Mouse (Mus musculus) small intestine, adult 2 months (tissue): Measurements from ENCODE around the gene Wnt10b. TPM values are rescaled to one million over a fixed set of nuclear protein-coding genes. Genes with fewer than 3 reads are reported as not detected.

ENCODE experiments used
- H3K27ac ChIP-seq: fragments of 200-500 bp; 2 replicates; pipeline ENCODE4 v1.5.1; 2012; ENCODE audit warnings: low read depth, low read length, control low read depth, inconsistent platforms; ENCODE audit not compliant: insufficient read depth
- H3K27me3 ChIP-seq: fragments of 200-500 bp; 2 replicates; pipeline ENCODE4 v1.6.1; 2012; ENCODE audit warnings: mild to moderate bottlenecking, moderate library complexity, low read length, inconsistent platforms; ENCODE audit not compliant: control insufficient read depth, insufficient read depth
- H3K36me3 ChIP-seq: fragments of 200-500 bp; 2 replicates; pipeline ENCODE4 v1.6.1; 2012; ENCODE audit warnings: mild to moderate bottlenecking, low read length, control low read depth, inconsistent platforms; ENCODE audit not compliant: control insufficient read depth, insufficient read depth
- H3K4me1 ChIP-seq: fragments of 200-500 bp; 2 replicates; pipeline ENCODE4 v1.6.1; 2012; ENCODE audit warnings: low read length, inconsistent platforms, mixed read lengths; ENCODE audit not compliant: control insufficient read depth, insufficient read depth, insufficient read length
- H3K4me3 ChIP-seq: fragments of 200-500 bp; 2 replicates; pipeline ENCODE4 v1.5.1; 2012; ENCODE audit warnings: low read depth, mild to moderate bottlenecking, control low read depth, inconsistent platforms, low read length, moderate library complexity
- CTCF ChIP-seq: fragments of 200-500 bp; IDR thresholded peaks from 2 replicates; pipeline ENCODE4 v1.5.1; 2012; ENCODE audit warnings: low read depth, mild to moderate bottlenecking, control low read depth, inconsistent platforms, low read length, moderate library complexity, mixed read lengths; ENCODE audit not compliant: insufficient replicate concordance, insufficient read length; ENCODE audit errors: extremely low read depth
- POLR2A ChIP-seq: fragments of 200-500 bp; IDR thresholded peaks from 2 replicates; pipeline ENCODE4 v1.6.1; 2012; ENCODE audit warnings: low read depth, mild to moderate bottlenecking, control low read depth, inconsistent platforms, low read length, moderate library complexity
- WGBS: fragments of 180-500 bp; shearing (Covaris S2); methylation state at CpG from one replicate; pipeline ENCODE4 v1.1.7; 2018; 5-methylcytosine and 5-hydroxymethylcytosine counted together
- polyA plus RNA-seq: library from polyadenylated mRNA; depleted of rRNA; stranded (reverse); fragments of >200 nt; gene quantifications from 2 replicates; pipeline ENCODE4 v1.2.3, GENCODE M21; 2012

Wnt10b gene
- polyA plus RNA-seq, 1 experiment: 0.18 TPM

DNA sequence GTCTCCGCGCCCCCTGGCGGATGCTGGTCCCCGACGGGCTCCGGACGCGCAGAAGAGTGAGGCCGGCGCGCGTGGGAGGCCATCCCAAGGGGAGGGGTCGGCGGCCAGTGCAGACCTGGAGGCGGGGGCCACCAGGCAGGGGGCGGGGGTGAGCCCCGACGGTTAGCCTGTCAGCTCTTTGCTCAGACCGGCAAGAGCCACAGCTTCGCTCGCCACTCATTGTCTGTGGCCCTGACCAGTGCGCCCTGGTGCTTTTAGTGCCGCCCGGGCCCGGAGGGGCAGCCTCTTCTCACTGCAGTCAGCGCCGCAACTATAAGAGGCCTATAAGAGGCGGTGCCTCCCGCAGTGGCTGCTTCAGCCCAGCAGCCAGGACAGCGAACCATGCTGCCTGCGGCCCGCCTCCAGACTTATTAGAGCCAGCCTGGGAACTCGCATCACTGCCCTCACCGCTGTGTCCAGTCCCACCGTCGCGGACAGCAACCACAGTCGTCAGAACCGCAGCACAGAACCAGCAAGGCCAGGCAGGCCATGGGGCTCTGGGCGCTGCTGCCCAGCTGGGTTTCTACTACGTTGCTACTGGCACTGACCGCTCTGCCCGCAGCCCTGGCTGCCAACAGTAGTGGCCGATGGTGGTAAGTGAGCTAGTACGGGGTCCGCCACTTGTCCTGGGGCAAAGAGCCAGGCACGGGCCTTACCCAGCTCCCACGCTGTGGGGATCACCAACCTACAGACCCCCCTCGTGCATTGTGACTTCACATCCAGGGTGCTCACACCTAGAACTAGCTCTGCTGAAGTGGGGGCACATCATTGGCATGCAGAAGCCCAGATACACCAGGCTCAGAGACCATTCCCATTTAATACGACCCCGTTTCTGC is 11.9 kb upstream of the Wnt10b start, which contains the start of gene Wnt1:
Gene Wnt1, plus strand, starts transcription at position 197 of the 875 bp plus-strand sequence.
- H3K27ac ChIP-seq: no peak within 1 kb of the TSS
- H3K4me3 ChIP-seq: peak within 1 kb of the TSS; percentile 29
- TF ChIP-seq CTCF (no peak; the same call in 1 of the 2 replicates), POLR2A (no peak)
- H3K4me1 ChIP-seq: peaks cover 18% of the 10 kb centered on the region
- H3K36me3 ChIP-seq: no peaks in the 10 kb centered on the region
- H3K27me3 ChIP-seq: peaks cover 62% of the 10 kb centered on the region
- 4% methylated on average over 51 of the region's 51 CpGs for WGBS

DNA sequence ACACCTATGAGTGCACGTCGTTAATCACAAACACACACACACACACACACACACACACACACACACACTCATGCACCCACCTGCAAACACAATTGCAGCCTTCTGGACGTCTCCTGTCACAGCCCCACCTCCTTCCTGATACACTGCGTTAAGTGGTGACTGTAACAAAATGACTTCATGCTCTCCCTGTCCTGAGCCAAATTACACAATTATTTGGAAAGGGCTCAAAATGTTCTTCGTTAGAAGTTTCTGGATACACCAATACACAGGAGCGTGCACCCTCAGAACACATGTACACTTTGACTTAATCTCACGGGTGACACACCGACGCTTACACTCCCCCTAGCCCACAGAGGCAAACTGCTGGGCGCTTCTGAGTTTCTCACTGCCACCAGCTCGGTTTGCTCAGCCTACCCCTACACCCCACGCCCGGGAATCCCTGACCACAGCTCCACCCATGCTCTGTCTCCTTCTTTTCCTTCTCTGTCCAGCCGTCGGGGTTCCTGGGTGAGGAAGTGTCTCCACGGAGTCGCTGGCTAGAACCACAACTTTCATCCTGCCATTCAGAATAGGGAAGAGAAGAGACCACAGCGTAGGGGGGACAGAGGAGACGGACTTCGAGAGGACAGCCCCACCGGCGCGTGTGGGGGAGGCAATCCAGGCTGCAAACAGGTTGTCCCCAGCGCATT is 11.2 kb upstream of the Wnt10b start:
- 10% methylated on average over 24 of the region's 24 CpGs for WGBS
- TF ChIP-seq POLR2A (no peak), CTCF (0 out of 2 replicates have a peak, but pooled peaks have one; percentile 54)
- Histone ChIP-seq H3K27ac (no peak overlapping the region), H3K36me3 (no peaks in the 10 kb centered on the region), H3K27me3 (peaks cover 62% of the 10 kb centered on the region), H3K4me1 (peaks cover 18% of the 10 kb centered on the region), H3K4me3 (no peak overlapping the region)

DNA sequence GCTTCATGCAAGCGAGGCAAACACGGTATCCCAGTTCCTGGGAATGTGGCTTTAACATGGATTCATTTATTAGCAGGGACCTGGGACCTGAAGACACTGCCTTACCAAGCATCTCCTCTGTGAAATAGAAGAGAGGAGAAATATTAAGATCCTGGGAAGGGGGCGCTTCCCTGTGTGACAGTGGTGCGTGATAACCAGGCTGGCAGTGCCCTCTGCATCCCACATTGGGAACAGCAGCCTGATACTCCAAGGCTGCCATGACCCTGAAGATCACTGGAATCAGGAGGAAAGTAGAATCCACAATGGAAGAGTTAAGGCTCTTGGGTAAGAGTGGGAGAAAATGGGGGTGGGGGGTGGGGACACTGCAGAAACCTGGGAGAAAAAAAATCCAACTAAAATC is 10.0 kb upstream of the Wnt10b start:
- WGBS: 29% methylated on average over 4 of the region's 4 CpGs
- Histone ChIP-seq H3K27ac (no peak overlapping the region), H3K36me3 (no peaks in the 10 kb centered on the region), H3K27me3 (peaks cover 50% of the 10 kb centered on the region), H3K4me1 (peaks cover 18% of the 10 kb centered on the region), H3K4me3 (no peak overlapping the region)
- TF ChIP-seq CTCF (no peak), POLR2A (no peak)

DNA sequence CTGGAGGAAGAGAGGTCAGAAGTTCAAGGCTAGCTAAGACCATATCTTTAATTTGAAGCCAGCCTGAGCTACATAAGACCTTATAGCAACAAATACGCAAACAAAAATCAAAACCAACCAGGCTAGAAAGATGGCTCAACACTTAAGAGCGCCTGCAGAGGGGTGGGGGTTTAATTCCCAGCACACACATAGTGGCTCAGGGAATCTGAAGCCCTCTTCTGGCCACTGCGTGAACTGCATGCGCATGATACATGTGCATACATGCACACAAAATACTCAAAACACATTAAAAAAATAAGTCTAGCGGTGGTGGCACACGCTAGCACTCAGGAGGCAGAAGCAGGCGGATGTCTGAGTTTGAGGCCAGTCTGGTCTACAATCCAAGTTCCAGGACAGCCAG is 7.8 kb upstream of the Wnt10b start:
- Histone ChIP-seq H3K4me1 (peaks cover 5% of the 10 kb centered on the region; the same call in 1 of the 2 replicates), H3K4me3 (no peak overlapping the region), H3K27me3 (peaks cover 29% of the 10 kb centered on the region), H3K27ac (no peak overlapping the region), H3K36me3 (no peaks in the 10 kb centered on the region)
- WGBS: 55% methylated on average over 7 of the region's 7 CpGs
- TF ChIP-seq POLR2A (no peak), CTCF (peak; percentile 52; the same call in 1 of the 2 replicates)

DNA sequence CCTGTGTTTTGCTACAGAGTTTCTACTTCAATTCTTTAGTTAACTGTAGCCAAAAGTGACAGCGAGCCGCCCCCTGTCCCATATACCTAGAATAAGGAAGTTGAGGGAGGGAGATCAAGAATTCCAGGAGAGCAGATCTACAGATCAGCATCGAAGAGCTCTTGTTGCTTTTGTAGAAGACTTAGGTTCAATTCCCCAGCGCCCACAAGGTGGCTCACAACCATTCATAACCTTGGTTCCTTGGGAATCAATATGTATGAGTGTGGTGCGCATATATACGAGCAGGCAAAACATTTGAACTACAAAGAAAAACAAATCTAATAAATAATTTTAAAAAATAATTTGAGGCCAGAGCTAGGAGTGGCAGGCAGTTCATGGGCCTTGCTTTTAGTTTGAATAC is 3.2 kb upstream of the Wnt10b start:
- no peaks in the 10 kb centered on the region for H3K36me3 ChIP-seq
- H3K4me1 ChIP-seq: peaks cover 8% of the 10 kb centered on the region
- H3K27ac ChIP-seq: no peak overlapping the region
- no peak for TF ChIP-seq POLR2A
- TF ChIP-seq CTCF: no peak
- 47% methylated on average over 6 of the region's 6 CpGs for WGBS
- H3K4me3 ChIP-seq: no peak overlapping the region
- peaks cover 40% of the 10 kb centered on the region for H3K27me3 ChIP-seq

DNA sequence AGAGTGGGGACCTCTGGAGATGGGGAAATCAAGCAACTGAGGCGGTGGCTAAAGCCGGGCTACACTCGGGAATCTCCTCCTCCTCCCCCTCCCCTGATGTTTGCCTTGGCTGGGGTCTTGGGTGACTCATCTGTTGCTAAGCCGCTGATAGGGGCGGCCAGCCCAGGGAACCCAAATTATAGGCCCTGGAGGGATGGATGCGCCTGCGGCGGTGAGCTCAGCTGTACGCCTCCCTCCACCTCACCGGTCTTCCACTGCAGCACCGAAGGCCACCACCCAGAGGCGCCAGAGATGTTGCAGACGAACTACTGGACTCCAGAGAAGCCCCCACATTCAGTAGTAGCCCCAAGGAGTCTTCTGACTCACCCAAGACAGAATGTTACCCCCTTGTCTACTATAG is 2.6 kb upstream of the Wnt10b start:
- H3K4me1 ChIP-seq: peaks cover 8% of the 10 kb centered on the region
- no peak overlapping the region for H3K27ac ChIP-seq
- peaks cover 44% of the 10 kb centered on the region for H3K27me3 ChIP-seq
- no peak overlapping the region for H3K4me3 ChIP-seq
- TF ChIP-seq POLR2A (no peak), CTCF (no peak)
- 14% methylated on average over 13 of the region's 13 CpGs for WGBS
- H3K36me3 ChIP-seq: no peaks in the 10 kb centered on the region

DNA sequence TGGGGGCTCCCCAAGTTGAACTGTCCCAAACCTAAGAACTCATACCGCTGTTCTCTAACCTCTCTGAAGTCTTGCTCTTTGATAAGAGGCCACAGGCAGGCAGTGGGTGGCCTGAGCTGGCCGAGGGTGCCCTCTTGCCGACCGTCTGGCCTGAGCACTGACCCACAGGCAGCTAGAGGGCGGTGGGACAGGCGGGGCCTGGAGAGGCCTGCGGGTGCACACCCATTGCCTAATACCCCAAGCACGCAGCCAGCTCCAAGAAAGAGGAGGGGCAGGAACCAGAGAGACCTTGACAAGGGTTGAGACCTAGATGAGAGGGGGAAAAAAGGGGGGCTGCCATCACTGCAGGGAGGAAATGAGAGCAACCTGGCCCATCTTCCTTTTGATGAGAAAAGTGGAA is 2.1 kb upstream of the Wnt10b start:
- Histone ChIP-seq H3K36me3 (no peaks in the 10 kb centered on the region), H3K4me3 (no peak overlapping the region), H3K27ac (no peak overlapping the region), H3K4me1 (peaks cover 8% of the 10 kb centered on the region), H3K27me3 (peaks cover 44% of the 10 kb centered on the region)
- 10% methylated on average over 8 of the region's 8 CpGs for WGBS
- TF ChIP-seq POLR2A (no peak), CTCF (no peak)

DNA sequence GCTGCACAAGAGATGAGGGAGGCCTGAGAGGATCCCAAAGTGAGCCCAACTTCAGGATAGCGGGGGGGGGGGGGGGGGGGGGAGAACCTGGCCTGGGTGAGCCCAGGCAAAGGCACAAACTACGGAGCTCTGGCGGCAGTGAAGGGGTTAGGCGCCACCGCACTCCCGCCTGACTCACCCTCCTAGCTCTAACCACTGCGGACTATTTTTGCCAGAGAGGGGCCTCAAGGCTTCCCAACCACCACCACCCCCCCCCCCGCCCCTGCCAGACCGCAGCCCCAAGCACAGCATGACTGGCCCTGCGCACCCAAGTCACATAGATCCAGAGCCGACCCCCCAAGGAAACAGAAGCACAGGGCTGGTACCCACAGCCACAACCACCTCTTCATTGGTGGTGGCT is 856 bp upstream of the Wnt10b start:
- H3K27me3 ChIP-seq: peaks cover 44% of the 10 kb centered on the region
- H3K36me3 ChIP-seq: no peaks in the 10 kb centered on the region
- no peak overlapping the region for H3K4me3 ChIP-seq
- H3K4me1 ChIP-seq: peaks cover 8% of the 10 kb centered on the region
- 8% methylated on average over 11 of the region's 11 CpGs for WGBS
- TF ChIP-seq POLR2A: no peak
- TF ChIP-seq CTCF: no peak
- H3K27ac ChIP-seq: no peak overlapping the region
